Mouse (Mus musculus): ENCODE data around the gene Rexo1. TPM values are rescaled to one million over a fixed set of nuclear protein-coding genes. Genes with fewer than 3 reads are reported as not detected.

The Rexo1 gene
- polyA plus RNA-seq, 1 experiment from 2014 or later, result 15.0 TPM

DNA sequence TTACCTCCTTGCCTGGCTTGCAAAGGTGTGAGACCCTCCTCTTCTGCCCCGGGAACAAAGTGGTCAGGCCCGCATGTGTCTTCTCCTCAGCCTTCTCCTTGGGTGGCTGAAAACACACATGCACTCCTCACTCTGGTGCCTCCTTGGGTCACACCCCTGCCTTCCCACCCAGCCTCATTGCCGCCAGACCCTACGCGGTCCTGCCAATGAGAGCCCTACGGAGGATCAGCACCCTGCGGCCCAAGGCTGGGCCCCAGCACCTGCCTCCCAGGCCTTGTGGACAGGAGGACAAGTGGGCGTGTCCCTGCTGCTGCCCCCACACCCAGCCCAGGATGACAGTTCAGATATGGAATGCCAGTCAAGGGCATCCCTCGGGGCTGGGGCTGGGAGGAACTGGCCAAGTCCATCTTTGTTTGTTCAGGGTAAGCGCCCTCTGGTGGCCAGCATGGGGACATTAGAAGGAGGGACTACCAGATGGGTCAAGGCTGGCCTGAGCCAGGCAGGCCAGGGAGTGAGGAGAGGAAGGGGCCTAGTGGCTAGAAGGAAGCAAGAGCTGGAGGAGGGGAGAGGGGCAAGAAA is 12.8 kb downstream of the Rexo1 start:
- WGBS, result 65% methylated on average over 10 of the region's 10 CpGs
- Histone ChIP-seq H3K9ac (ENCODE audit: low read length) (no peak overlapping the region), H3K4me1 (ENCODE audit: control insufficient read depth, insufficient read depth, low read length) (peaks cover 6% of the 10 kb centered on the region), H3K4me2 (ENCODE audit: low read depth, low read length) (no peak overlapping the region), H3K36me3 (ENCODE audit: control insufficient read depth, insufficient read depth) (peaks cover 45% of the 10 kb centered on the region), H3K9me3 (replicated peaks; ENCODE audit: control insufficient read depth, low read length) (no peaks in the 10 kb centered on the region), H3K4me3 (ENCODE audit: low read length) (no peak overlapping the region), H3K27me3 (ENCODE audit: control insufficient read depth, insufficient read depth, low read length) (no peaks in the 10 kb centered on the region), H3K27ac (ENCODE audit: low read length) (no peak overlapping the region)
- ATAC-seq (replicated peaks; ENCODE audit: extremely low read depth, insufficient read depth, low FRiP score), result peak; percentile 39; the same call in 1 of the 2 replicates

DNA sequence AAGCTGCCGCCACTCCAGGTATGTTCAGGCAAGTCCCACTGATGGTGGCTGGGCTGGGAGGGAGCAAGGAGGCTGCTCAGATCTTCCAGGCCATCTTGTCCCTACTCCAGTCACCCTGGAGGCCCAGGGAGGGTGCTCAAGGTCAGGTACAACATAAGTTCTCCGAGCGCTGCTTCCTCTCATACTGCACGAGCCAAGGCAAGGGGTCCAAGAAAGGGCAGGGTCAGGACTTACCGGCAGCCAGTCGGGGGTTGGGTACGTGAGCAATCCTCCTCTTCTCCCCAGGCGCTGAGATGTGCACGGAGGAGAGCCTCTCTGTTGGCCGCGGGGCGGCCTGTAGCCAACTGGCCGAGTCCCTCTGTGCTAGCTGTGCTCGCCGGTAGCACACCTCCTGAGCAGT is 13.8 kb downstream of the Rexo1 start:
- Histone ChIP-seq H3K4me2 (ENCODE audit: low read depth, low read length) (no peak overlapping the region), H3K4me1 (ENCODE audit: control insufficient read depth, insufficient read depth, low read length) (peaks cover 2% of the 10 kb centered on the region; the same call in 1 of the 2 replicates), H3K9ac (ENCODE audit: low read length) (no peak overlapping the region), H3K27ac (ENCODE audit: low read length) (no peak overlapping the region), H3K4me3 (ENCODE audit: low read length) (no peak overlapping the region), H3K36me3 (ENCODE audit: control insufficient read depth, insufficient read depth) (peaks cover 52% of the 10 kb centered on the region), H3K9me3 (replicated peaks; ENCODE audit: control insufficient read depth, low read length) (no peaks in the 10 kb centered on the region), H3K27me3 (ENCODE audit: control insufficient read depth, insufficient read depth, low read length) (no peaks in the 10 kb centered on the region)
- ATAC-seq (replicated peaks; ENCODE audit: extremely low read depth, insufficient read depth, low FRiP score), result no peak
- 89% methylated on average over 15 of the region's 15 CpGs for whole genome bisulfite sequencing

GRCm38 (mm10) chr10:80546945-80547344 is 14.4 kb downstream of the Rexo1 start:
- H3K4me2 ChIP-seq (ENCODE audit: low read depth, low read length), result no peak overlapping the region
- H3K9me3 ChIP-seq (replicated peaks; ENCODE audit: control insufficient read depth, low read length), result no peaks in the 10 kb centered on the region
- no peak overlapping the region for H3K27ac ChIP-seq (ENCODE audit: low read length)
- H3K36me3 ChIP-seq (ENCODE audit: control insufficient read depth, insufficient read depth), result peaks cover 58% of the 10 kb centered on the region
- no peak for ATAC-seq (replicated peaks; ENCODE audit: extremely low read depth, insufficient read depth, low FRiP score)
- 84% methylated on average over 4 of the region's 4 CpGs for WGBS
- H3K9ac ChIP-seq (ENCODE audit: low read length), result no peak overlapping the region
- peaks cover 2% of the 10 kb centered on the region; the same call in 1 of the 2 replicates for H3K4me1 ChIP-seq (ENCODE audit: control insufficient read depth, insufficient read depth, low read length)
- H3K4me3 ChIP-seq (ENCODE audit: low read length), result no peak overlapping the region
- H3K27me3 ChIP-seq (ENCODE audit: control insufficient read depth, insufficient read depth, low read length), result no peaks in the 10 kb centered on the region

DNA sequence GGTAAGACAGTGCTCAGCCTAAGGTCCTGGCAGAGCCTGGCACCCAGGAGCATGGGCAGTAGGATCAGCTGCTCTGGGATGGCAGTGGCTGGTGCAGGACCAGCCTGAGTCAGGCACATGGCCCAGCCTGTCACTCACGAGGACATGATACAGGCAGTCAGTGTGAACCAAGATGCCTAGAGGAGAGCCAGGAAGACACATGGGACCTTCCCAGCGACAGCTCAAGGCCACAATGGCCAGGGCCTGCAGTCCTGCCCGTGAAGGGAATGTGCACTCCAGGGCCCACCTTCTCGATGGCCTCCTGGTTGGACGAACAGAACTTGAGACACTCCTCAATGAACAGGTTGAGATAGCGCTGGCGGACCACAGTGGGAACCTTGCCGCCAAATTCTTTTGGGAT is 15.8 kb downstream of the Rexo1 start:
- Histone ChIP-seq H3K4me1 (ENCODE audit: control insufficient read depth, insufficient read depth, low read length) (peaks cover 2% of the 10 kb centered on the region; the same call in 1 of the 2 replicates), H3K36me3 (ENCODE audit: control insufficient read depth, insufficient read depth) (peaks cover 61% of the 10 kb centered on the region), H3K4me3 (ENCODE audit: low read length) (no peak overlapping the region), H3K9me3 (replicated peaks; ENCODE audit: control insufficient read depth, low read length) (no peaks in the 10 kb centered on the region), H3K27ac (ENCODE audit: low read length) (no peak overlapping the region), H3K4me2 (ENCODE audit: low read depth, low read length) (no peak overlapping the region), H3K9ac (ENCODE audit: low read length) (no peak overlapping the region), H3K27me3 (ENCODE audit: control insufficient read depth, insufficient read depth, low read length) (no peaks in the 10 kb centered on the region)
- no peak for ATAC-seq (replicated peaks; ENCODE audit: extremely low read depth, insufficient read depth, low FRiP score)
- WGBS, result 85% methylated on average over 8 of the region's 8 CpGs

DNA sequence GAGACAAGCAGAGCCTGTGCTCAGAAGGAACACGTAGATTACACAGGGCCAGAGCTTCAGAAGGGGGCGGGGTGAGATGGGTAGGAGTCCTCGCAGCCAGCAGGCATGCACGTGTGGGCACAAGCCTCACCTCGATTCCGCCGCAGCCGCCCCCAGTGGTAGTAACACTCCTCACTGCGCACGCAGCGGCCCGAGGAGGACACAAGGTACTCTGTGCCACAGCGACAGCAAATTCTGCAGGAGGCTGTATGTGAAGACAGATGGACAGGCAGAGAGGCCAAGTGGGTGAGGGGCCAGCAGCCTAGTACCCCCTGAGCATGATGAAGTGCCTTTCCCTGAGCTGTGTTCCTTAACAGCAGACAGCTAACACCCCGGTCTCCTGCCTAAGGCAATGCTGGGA is 17.5 kb downstream of the Rexo1 start:
- H3K27me3 ChIP-seq (ENCODE audit: control insufficient read depth, insufficient read depth, low read length), result no peaks in the 10 kb centered on the region
- no peak overlapping the region for H3K4me2 ChIP-seq (ENCODE audit: low read depth, low read length)
- no peak overlapping the region for H3K9ac ChIP-seq (ENCODE audit: low read length)
- peaks cover 51% of the 10 kb centered on the region for H3K36me3 ChIP-seq (ENCODE audit: control insufficient read depth, insufficient read depth)
- ATAC-seq (replicated peaks; ENCODE audit: extremely low read depth, insufficient read depth, low FRiP score), result no peak
- no peak overlapping the region for H3K27ac ChIP-seq (ENCODE audit: low read length)
- no peaks in the 10 kb centered on the region for H3K9me3 ChIP-seq (replicated peaks; ENCODE audit: control insufficient read depth, low read length)
- 85% methylated on average over 14 of the region's 14 CpGs for WGBS
- no peak overlapping the region for H3K4me3 ChIP-seq (ENCODE audit: low read length)
- peaks cover 9% of the 10 kb centered on the region for H3K4me1 ChIP-seq (ENCODE audit: control insufficient read depth, insufficient read depth, low read length)

DNA sequence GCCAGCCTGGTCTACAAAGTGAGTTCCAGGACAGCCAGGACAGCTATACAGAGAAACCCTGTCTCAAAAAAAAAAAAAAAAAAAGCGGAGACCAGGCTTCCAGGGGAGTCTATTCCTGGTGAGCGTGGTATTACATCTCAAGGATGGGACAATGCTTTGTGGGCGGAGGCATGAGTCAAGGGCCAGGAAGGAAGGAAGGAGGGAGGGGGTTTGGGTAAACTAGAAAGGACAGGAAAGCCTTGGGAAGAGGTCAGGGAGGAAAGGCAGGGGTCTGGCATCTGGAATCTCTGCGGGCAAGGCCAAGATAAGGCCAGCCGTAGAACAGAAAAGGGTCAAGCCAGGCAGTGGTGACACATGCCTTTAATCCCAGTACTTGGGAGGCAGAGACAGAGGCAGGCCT is 21.9 kb downstream of the Rexo1 start:
- no peak overlapping the region for H3K4me2 ChIP-seq (ENCODE audit: low read depth, low read length)
- ATAC-seq (replicated peaks; ENCODE audit: extremely low read depth, insufficient read depth, low FRiP score), result no peak
- peaks cover 9% of the 10 kb centered on the region; the same call in 1 of the 2 replicates for H3K4me1 ChIP-seq (ENCODE audit: control insufficient read depth, insufficient read depth, low read length)
- no peak overlapping the region for H3K4me3 ChIP-seq (ENCODE audit: low read length)
- H3K9me3 ChIP-seq (replicated peaks; ENCODE audit: control insufficient read depth, low read length), result no peaks in the 10 kb centered on the region
- no peak overlapping the region for H3K9ac ChIP-seq (ENCODE audit: low read length)
- peaks cover 23% of the 10 kb centered on the region for H3K36me3 ChIP-seq (ENCODE audit: control insufficient read depth, insufficient read depth)
- H3K27ac ChIP-seq (ENCODE audit: low read length), result no peak overlapping the region
- 20% methylated on average over 5 of the region's 5 CpGs for WGBS
- H3K27me3 ChIP-seq (ENCODE audit: control insufficient read depth, insufficient read depth, low read length), result peaks cover 20% of the 10 kb centered on the region

DNA sequence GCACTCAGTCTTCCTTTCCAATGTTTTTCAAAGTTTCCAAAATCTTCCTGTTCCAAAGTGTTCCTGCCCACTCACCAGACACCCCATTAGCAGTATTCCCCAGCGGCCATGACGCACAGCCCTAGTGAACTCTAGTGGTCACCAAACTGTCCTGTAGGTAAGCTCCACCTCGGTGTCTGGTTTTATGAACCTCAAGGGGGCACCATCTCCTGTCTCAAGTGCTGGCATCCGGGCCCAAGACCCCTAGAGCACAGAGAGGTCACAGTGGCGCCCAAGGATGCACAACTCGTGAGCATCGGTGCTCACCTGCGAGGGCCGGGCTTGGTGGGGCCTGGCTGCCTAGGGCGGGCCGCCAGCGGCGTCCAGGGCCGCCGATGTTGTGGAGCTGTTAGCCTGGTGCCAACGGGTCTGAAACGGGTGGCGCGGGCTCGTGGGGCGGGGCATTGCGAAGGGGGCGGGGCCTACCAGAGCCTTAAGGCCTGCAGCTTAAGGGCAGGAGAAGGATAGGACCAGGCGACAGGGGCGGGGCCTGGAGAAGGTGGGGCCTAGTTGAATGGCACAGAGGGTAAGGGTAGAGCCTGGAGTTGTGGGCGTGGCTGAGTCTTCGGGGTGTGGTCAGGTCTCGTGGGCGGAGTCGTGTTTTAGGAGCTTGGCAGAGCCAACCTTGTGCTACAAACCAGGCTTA is 22.5 kb downstream of the Rexo1 start, which contains the start of gene Atp8b3:
Atp8b3 (minus strand) TSS at position 415 of the 685 bp plus-strand sequence.
- H3K36me3 ChIP-seq (ENCODE audit: control insufficient read depth, insufficient read depth), result peaks cover 18% of the 10 kb centered on the region
- peak within 1 kb of the TSS; percentile 25 for H3K4me3 ChIP-seq (ENCODE audit: low read length)
- ATAC-seq (replicated peaks; ENCODE audit: extremely low read depth, insufficient read depth, low FRiP score), result peak; percentile 75
- 3% methylated on average over 30 of the region's 30 CpGs for WGBS
- H3K9ac ChIP-seq (ENCODE audit: low read length), result 0 out of 2 replicates have a peak within 1 kb of the TSS, but pooled peaks have one; percentile 5
- H3K4me2 ChIP-seq (ENCODE audit: low read depth, low read length), result peak within 1 kb of the TSS; percentile 52
- peaks cover 9% of the 10 kb centered on the region; the same call in 1 of the 2 replicates for H3K4me1 ChIP-seq (ENCODE audit: control insufficient read depth, insufficient read depth, low read length)
- H3K9me3 ChIP-seq (replicated peaks; ENCODE audit: control insufficient read depth, low read length), result no peaks in the 10 kb centered on the region
- no peak within 1 kb of the TSS; the same call in 1 of the 2 replicates for H3K27ac ChIP-seq (ENCODE audit: low read length)
- H3K27me3 ChIP-seq (ENCODE audit: control insufficient read depth, insufficient read depth, low read length), result peaks cover 20% of the 10 kb centered on the region

DNA sequence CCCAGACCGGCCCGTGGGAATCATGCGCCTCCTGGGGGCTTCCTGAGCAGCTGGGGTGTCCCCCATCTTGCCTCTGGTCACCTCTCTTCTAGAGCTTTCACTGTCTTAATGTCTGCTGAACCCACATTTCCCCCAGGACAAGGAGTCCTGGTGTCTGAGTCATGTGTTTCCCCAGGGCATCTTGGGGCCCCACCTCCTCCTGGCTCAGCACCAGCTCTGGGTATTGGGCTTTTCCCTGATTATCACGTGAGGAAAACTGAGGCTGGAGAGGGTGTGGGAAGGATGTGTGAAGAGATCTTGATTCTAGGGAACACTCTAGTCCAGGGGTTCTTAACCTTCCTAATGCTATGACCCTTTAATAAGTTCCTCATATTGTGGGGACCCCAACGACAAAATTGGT is 23.2 kb downstream of the Rexo1 start:
- no peak overlapping the region for H3K4me3 ChIP-seq (ENCODE audit: low read length)
- H3K9ac ChIP-seq (ENCODE audit: low read length), result no peak overlapping the region
- peaks cover 9% of the 10 kb centered on the region; the same call in 1 of the 2 replicates for H3K4me1 ChIP-seq (ENCODE audit: control insufficient read depth, insufficient read depth, low read length)
- H3K9me3 ChIP-seq (replicated peaks; ENCODE audit: control insufficient read depth, low read length), result no peaks in the 10 kb centered on the region
- WGBS, result 62% methylated on average over 5 of the region's 5 CpGs
- H3K4me2 ChIP-seq (ENCODE audit: low read depth, low read length), result no peak overlapping the region
- peaks cover 20% of the 10 kb centered on the region for H3K27me3 ChIP-seq (ENCODE audit: control insufficient read depth, insufficient read depth, low read length)
- H3K27ac ChIP-seq (ENCODE audit: low read length), result no peak overlapping the region
- no peak for ATAC-seq (replicated peaks; ENCODE audit: extremely low read depth, insufficient read depth, low FRiP score)
- peaks cover 15% of the 10 kb centered on the region for H3K36me3 ChIP-seq (ENCODE audit: control insufficient read depth, insufficient read depth)

- Histone ChIP-seq H3K9me3 (replicated peaks; ENCODE audit: control insufficient read depth, low read length) (no peaks in the 10 kb centered on the region), H3K4me1 (ENCODE audit: control insufficient read depth, insufficient read depth, low read length) (peaks cover 9% of the 10 kb centered on the region; the same call in 1 of the 2 replicates), H3K9ac (ENCODE audit: low read length) (no peak overlapping the region), H3K36me3 (ENCODE audit: control insufficient read depth, insufficient read depth) (no peaks in the 10 kb centered on the region), H3K4me3 (ENCODE audit: low read length) (no peak overlapping the region), H3K27ac (ENCODE audit: low read length) (no peak overlapping the region), H3K27me3 (ENCODE audit: control insufficient read depth, insufficient read depth, low read length) (peaks cover 20% of the 10 kb centered on the region), H3K4me2 (ENCODE audit: low read depth, low read length) (no peak overlapping the region; the same call in 1 of the 2 replicates)
- ATAC-seq (replicated peaks; ENCODE audit: extremely low read depth, insufficient read depth, low FRiP score), result no peak
- WGBS, result 18% methylated on average over 13 of the region's 13 CpGs
These were observed 25.6 kb downstream of the Rexo1 start for GRCm38 (mm10) chr10:80535711-80536110.

Measured in heart, embryonic 16.5 days (tissue).